Mouse (Mus musculus) kidney, adult 2 months (tissue): ENCODE data around the gene Fam161b.

Experiments
- CTCF ChIP-seq: fragments of 200-500 bp; conservative IDR thresholded peaks from 2 replicates; pipeline ENCODE4 v1.5.1; 2011; ENCODE audit warnings: low read depth, mild to moderate bottlenecking, control low read depth, low read length, moderate library complexity, mixed read lengths; ENCODE audit not compliant: insufficient read depth, insufficient read length
- POLR2A ChIP-seq: fragments of 200-500 bp; IDR thresholded peaks from one replicate; pipeline ENCODE4 v1.6.1; 2011; ENCODE audit warnings: low read depth, low read length, control low read depth

- no peak for TF ChIP-seq CTCF
- TF ChIP-seq POLR2A = peak; percentile 1
Observed at GRCm38 (mm10) chr12:84316721-84317621, 44.7 kb downstream of the Fam161b start, which contains the start of gene Zfp410.
